Mouse (Mus musculus): ENCODE results near the gene Tfcp2l1. TPM values are rescaled to one million over a fixed set of nuclear protein-coding genes. Genes with fewer than 3 reads are reported as not detected.
A peak's percentile ranks its signal among the peaks of the same experiment; 100 is the strongest.
"Not testable (repeated sequence)": the region's sequence is repeated elsewhere in the genome, so short reads cannot be mapped to it uniquely, and the experiment has no call there.

The Tfcp2l1 gene
- 0.35 and 0.54 TPM in 2 replicates for polyA plus RNA-seq (2015; fragmentation: Nextera tagmentation; extraction: Ambion mirVana)

- H3K4me2 ChIP-seq = peak within 1 kb of the TSS; percentile 99
- no peaks in the 10 kb centered on the region for H3K36me3 ChIP-seq
- no peak within 1 kb of the TSS for H3K27ac ChIP-seq (replicated peaks)
- peaks cover 13% of the 10 kb centered on the region for H3K4me1 ChIP-seq
- peak within 1 kb of the TSS; percentile 58 for H3K9ac ChIP-seq (replicated peaks)
- peak; percentile 87 for ATAC-seq (ENCODE audit: low FRiP score)
- H3K27me3 ChIP-seq (replicated peaks) = peaks cover 28% of the 10 kb centered on the region; the same call in 1 of the 2 replicates
- under 1% methylated on average over 48 of the region's 48 CpGs for WGBS
- no peaks in the 10 kb centered on the region for H3K9me3 ChIP-seq (replicated peaks)
- peak within 1 kb of the TSS; percentile 58 for H3K4me3 ChIP-seq (replicated peaks)
Measured at GRCm38 (mm10) chr1:118627781-118628464, at the start of gene Tfcp2l1. Gene Tfcp2l1, plus strand, starts transcription at chr1:118627945.

GRCm38 (mm10) chr1:118580174-118580702 is 47.5 kb upstream of the Tfcp2l1 start:
- H3K36me3 ChIP-seq = peaks cover 53% of the 10 kb centered on the region
- H3K4me3 ChIP-seq (replicated peaks) = no peak overlapping the region
- no peak overlapping the region for H3K4me2 ChIP-seq
- no peak overlapping the region for H3K27ac ChIP-seq (replicated peaks)
- no peaks in the 10 kb centered on the region for H3K9me3 ChIP-seq (replicated peaks)
- no peaks in the 10 kb centered on the region for H3K27me3 ChIP-seq (replicated peaks)
- no peak overlapping the region for H3K9ac ChIP-seq (replicated peaks)
- no peaks in the 10 kb centered on the region for H3K4me1 ChIP-seq
- 95% methylated on average over 2 of the region's 2 CpGs for WGBS
- no peak for ATAC-seq (ENCODE audit: low FRiP score)

- no peak for ATAC-seq (ENCODE audit: low FRiP score)
- peaks cover 45% of the 10 kb centered on the region for H3K36me3 ChIP-seq
- H3K4me1 ChIP-seq = no peaks in the 10 kb centered on the region
- H3K4me2 ChIP-seq = no peak overlapping the region
- H3K9ac ChIP-seq (replicated peaks) = no peak overlapping the region
- H3K27me3 ChIP-seq (replicated peaks) = no peaks in the 10 kb centered on the region
- WGBS = 93% methylated on average over 8 of the region's 8 CpGs
- no peaks in the 10 kb centered on the region for H3K9me3 ChIP-seq (replicated peaks)
- no peak overlapping the region for H3K27ac ChIP-seq (replicated peaks)
- no peak overlapping the region for H3K4me3 ChIP-seq (replicated peaks)
Measured at GRCm38 (mm10) chr1:118581179-118581578, 46.6 kb upstream of the Tfcp2l1 start.

GRCm38 (mm10) chr1:118589721-118590120 is 38.0 kb upstream of the Tfcp2l1 start:
- WGBS = 87% methylated on average over 5 of the region's 5 CpGs
- Histone ChIP-seq H3K36me3 (peaks cover 52% of the 10 kb centered on the region), H3K4me1 (no peaks in the 10 kb centered on the region), H3K4me3 (replicated peaks) (no peak overlapping the region), H3K4me2 (no peak overlapping the region), H3K27ac (replicated peaks) (no peak overlapping the region), H3K27me3 (replicated peaks) (no peaks in the 10 kb centered on the region), H3K9ac (replicated peaks) (no peak overlapping the region), H3K9me3 (replicated peaks) (no peaks in the 10 kb centered on the region)
- no peak for ATAC-seq (ENCODE audit: low FRiP score)

GRCm38 (mm10) chr1:118592933-118593332 is 34.8 kb upstream of the Tfcp2l1 start:
- H3K4me3 ChIP-seq (replicated peaks) = no peak overlapping the region
- 95% methylated on average over 4 of the region's 4 CpGs for WGBS
- no peak overlapping the region for H3K4me2 ChIP-seq
- H3K27ac ChIP-seq (replicated peaks) = no peak overlapping the region
- no peak overlapping the region for H3K9ac ChIP-seq (replicated peaks)
- H3K4me1 ChIP-seq = no peaks in the 10 kb centered on the region
- H3K9me3 ChIP-seq (replicated peaks) = no peaks in the 10 kb centered on the region
- no peaks in the 10 kb centered on the region for H3K27me3 ChIP-seq (replicated peaks)
- no peak for ATAC-seq (ENCODE audit: low FRiP score)
- peaks cover 60% of the 10 kb centered on the region for H3K36me3 ChIP-seq

- WGBS = 88% methylated on average over 2 of the region's 2 CpGs
- peaks cover 68% of the 10 kb centered on the region for H3K36me3 ChIP-seq
Measured at GRCm38 (mm10) chr1:118595395-118595794, 32.4 kb upstream of the Tfcp2l1 start.

GRCm38 (mm10) chr1:118597475-118598213 is 30.1 kb upstream of the Tfcp2l1 start:
- no peak for ATAC-seq (ENCODE audit: low FRiP score)
- Histone ChIP-seq H3K27ac (replicated peaks) (no peak overlapping the region), H3K4me3 (replicated peaks) (no peak overlapping the region), H3K4me1 (no peaks in the 10 kb centered on the region), H3K9me3 (replicated peaks) (no peaks in the 10 kb centered on the region), H3K9ac (replicated peaks) (no peak overlapping the region), H3K36me3 (peaks cover 71% of the 10 kb centered on the region), H3K4me2 (no peak overlapping the region), H3K27me3 (replicated peaks) (no peaks in the 10 kb centered on the region)
- 89% methylated on average over 2 of the region's 2 CpGs for WGBS

More at GRCm38 (mm10) chr1:118595395-118595794, 32.4 kb upstream of the Tfcp2l1 start:
- no peaks in the 10 kb centered on the region for H3K27me3 ChIP-seq (replicated peaks)
- H3K9ac ChIP-seq (replicated peaks) = no peak overlapping the region
- no peak overlapping the region for H3K4me3 ChIP-seq (replicated peaks)
- H3K4me1 ChIP-seq = no peaks in the 10 kb centered on the region
- no peak overlapping the region for H3K27ac ChIP-seq (replicated peaks)
- no peak overlapping the region for H3K4me2 ChIP-seq
- ATAC-seq (ENCODE audit: low FRiP score) = no peak
- H3K9me3 ChIP-seq (replicated peaks) = no peaks in the 10 kb centered on the region

- Histone ChIP-seq H3K27ac (replicated peaks) (no peak overlapping the region), H3K4me2 (no peak overlapping the region), H3K4me3 (replicated peaks) (no peak overlapping the region), H3K27me3 (replicated peaks) (no peaks in the 10 kb centered on the region), H3K9me3 (replicated peaks) (no peaks in the 10 kb centered on the region), H3K36me3 (peaks cover 72% of the 10 kb centered on the region), H3K4me1 (no peaks in the 10 kb centered on the region), H3K9ac (replicated peaks) (no peak overlapping the region)
- WGBS = 87% methylated on average over 3 of the region's 3 CpGs
- ATAC-seq (ENCODE audit: low FRiP score) = no peak
Measured at GRCm38 (mm10) chr1:118598339-118598738, 29.4 kb upstream of the Tfcp2l1 start.

- Histone ChIP-seq H3K27me3 (replicated peaks) (no peaks in the 10 kb centered on the region), H3K36me3 (peaks cover 14% of the 10 kb centered on the region), H3K9me3 (replicated peaks) (no peaks in the 10 kb centered on the region), H3K27ac (replicated peaks) (no peak overlapping the region), H3K4me1 (no peaks in the 10 kb centered on the region), H3K9ac (replicated peaks) (no peak overlapping the region), H3K4me3 (replicated peaks) (no peak overlapping the region), H3K4me2 (no peak overlapping the region)
- ATAC-seq (ENCODE audit: low FRiP score) = no peak
- 87% methylated on average over 3 of the region's 3 CpGs for WGBS
Measured at GRCm38 (mm10) chr1:118613631-118614183, 14.0 kb upstream of the Tfcp2l1 start.

- H3K9me3 ChIP-seq (replicated peaks); H3K36me3 ChIP-seq; H3K4me2 ChIP-seq; H3K27me3 ChIP-seq (replicated peaks); H3K9ac ChIP-seq (replicated peaks); H3K4me3 ChIP-seq (replicated peaks); H3K4me1 ChIP-seq; ATAC-seq (ENCODE audit: low FRiP score); H3K27ac ChIP-seq (replicated peaks): not testable (repeated sequence)
- WGBS = 91% methylated on average over 5 of the region's 5 CpGs
Measured at GRCm38 (mm10) chr1:118621055-118621454, 6.7 kb upstream of the Tfcp2l1 start.

GRCm38 (mm10) chr1:118622857-118623256 is 4.9 kb upstream of the Tfcp2l1 start:
- Histone ChIP-seq H3K27me3 (replicated peaks) (peaks cover 12% of the 10 kb centered on the region; the same call in 1 of the 2 replicates), H3K9me3 (replicated peaks) (no peaks in the 10 kb centered on the region), H3K4me3 (replicated peaks) (no peak overlapping the region), H3K4me2 (no peak overlapping the region), H3K9ac (replicated peaks) (no peak overlapping the region), H3K36me3 (no peaks in the 10 kb centered on the region), H3K4me1 (peaks cover 5% of the 10 kb centered on the region), H3K27ac (replicated peaks) (no peak overlapping the region)
- WGBS = 61% methylated on average over 3 of the region's 3 CpGs
- ATAC-seq (ENCODE audit: low FRiP score) = no peak
